Mouse (Mus musculus): ENCODE data around the gene Usp30. TPM values are rescaled to one million over a fixed set of nuclear protein-coding genes. Genes with fewer than 3 reads are reported as not detected.
A peak's percentile ranks its signal among the peaks of the same experiment; 100 is the strongest.

Gene Usp30
- total RNA-seq (2021): 10 to 100 TPM; 22.8 to 28.8 TPM
- long read RNA-seq, experiment 1, full-length matches to known transcripts: 8 of 19 reads
- long read RNA-seq, experiment 1, partial matches to known transcripts: 3 of 19 reads
- long read RNA-seq, experiment 1, other reads (novel, unspliced or antisense): 8 of 19 reads
- long read RNA-seq, experiment 2, full-length matches to known transcripts: 7 of 17 reads
- long read RNA-seq, experiment 2, partial matches to known transcripts: 2 of 17 reads
- long read RNA-seq, experiment 2, other reads (novel, unspliced or antisense): 8 of 17 reads

DNA sequence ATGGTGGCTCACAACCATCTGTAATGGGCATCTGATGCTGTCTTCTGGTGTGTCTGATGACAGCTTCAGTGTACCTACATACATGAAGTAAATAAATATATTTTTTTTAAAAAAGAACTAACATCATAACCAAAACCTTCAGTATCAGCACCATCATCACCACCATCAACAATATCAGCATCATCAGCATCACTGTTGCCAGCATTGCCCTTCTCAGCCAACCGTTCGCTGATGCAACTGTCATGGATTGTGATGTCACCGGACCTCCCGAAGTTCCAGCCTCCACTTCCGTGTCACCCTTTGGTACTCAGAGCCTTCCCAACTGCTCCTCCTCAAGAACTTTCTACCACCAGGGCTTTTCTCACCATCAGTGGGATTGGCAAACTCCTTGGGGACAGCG, at the start of gene Usp30:
Usp30 (plus strand) TSS at position 301 of the 400 bp plus-strand sequence.
- DNase-seq: no peak

DNA sequence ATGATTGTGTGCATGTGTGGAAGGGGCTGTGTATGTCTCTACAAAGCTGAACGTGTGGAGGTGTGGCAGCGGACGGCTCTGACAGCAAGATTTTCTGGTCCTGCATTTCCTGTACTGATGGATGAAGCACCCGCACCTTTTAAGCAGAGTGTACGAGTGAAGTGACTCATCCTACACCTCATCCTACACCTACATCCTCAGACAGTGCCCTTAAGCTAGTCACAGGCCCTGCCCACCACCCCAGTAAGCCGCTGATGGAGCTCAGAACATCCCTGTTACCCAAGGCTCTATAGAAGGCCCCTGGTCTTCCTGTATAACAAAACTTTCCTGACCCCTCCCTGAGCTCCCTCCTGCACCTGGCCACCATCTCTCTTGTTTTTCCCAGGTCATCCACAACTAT, 40.9 kb upstream of the Usp30 start:
- no peak for DNase-seq

DNA sequence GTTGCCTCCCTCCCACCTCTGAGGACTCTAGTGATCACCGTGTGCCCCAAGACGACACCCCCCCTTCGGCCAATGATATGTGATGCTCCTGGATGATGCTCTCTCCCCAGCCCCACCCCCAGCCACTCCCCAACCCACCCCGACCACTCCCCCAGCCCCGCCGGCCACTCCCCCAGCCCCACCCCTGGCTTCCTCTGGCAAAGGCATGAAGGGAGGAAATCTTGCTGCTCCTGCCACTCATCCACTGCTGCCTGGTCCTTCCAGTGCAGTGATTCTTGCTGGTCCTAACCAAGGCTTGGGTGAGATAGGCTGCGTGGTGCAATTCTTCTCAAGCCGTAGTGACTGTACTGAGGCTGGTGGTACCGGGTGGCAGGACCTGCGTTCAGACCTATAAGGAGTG, 40.4 kb upstream of the Usp30 start:
- no peak for DNase-seq

DNA sequence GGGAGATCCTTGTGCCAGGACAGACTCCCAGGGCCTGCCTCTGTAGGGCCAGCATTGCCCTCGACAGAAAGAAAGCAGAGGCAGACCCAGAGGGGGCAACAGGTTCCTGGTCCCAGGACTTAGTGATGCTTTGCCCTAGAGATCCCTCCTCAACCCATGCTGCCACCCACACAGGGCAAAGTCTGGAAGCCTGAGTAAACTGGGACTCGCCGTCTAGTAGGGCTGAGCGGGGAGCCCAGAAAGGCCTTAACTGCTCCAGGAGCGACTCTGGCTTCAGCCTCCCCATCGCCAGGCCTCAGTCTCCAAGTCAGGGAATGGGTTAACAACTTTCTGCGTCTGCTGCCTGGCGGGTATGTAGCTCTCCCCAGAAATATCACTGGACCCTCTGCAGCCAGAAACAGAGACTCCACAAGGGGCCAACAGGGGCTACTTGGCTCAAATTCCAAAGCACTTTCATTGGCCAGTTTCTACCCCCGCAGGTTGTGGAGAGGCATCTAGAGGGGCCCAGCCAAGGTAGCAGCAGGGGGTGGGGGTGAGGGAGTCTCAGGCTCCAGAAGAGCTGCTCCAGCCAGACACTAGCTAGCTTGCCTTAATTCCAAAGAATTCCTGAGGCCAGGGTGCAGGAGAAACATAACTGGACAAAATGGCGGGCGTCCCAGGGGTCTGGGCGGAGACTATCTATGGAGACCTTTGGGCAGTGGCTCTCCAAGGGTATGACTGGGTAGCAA, 37.9 kb upstream of the Usp30 start:
- DNase-seq: no peak

DNA sequence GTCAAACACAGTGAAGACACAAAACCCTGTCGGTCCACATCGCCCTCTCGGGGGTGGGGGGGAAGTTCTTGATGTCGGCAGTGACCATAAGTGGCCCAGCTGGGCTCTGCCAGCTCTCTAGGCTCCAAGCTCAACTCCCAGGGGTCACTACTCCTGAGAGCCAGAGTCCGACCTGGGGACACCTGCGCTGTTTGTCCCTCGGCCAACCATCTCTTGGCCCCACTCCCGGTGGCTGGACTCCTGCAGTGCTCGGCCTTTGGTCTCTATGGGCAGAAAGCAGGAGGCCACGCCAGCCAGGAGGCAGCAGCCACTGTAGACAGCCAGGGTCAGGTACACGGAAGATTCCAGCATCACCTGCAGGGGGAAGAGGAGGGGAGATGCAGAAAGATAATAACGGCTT, 37.1 kb upstream of the Usp30 start:
- peak; percentile 28 for DNase-seq

DNA sequence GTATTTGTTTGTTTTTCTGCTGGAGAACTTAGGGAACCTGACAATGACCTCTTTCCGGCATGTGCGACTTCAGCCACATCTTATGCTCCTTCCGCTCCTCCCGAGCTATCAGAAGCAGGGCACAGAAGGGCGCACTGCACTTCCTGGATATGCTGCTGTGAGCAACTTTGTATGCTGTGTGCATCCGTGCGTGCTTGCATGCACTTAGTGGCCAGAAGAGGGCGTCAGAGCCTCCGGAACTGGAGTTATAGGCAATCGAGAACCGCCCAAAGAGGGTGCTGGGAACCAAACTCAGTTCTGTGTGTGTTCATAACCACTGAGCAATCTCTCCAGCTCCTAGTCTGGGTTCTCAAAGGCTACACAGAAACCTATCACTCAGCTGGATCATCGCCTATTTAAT, 34.6 kb upstream of the Usp30 start:
- no peak for DNase-seq

DNA sequence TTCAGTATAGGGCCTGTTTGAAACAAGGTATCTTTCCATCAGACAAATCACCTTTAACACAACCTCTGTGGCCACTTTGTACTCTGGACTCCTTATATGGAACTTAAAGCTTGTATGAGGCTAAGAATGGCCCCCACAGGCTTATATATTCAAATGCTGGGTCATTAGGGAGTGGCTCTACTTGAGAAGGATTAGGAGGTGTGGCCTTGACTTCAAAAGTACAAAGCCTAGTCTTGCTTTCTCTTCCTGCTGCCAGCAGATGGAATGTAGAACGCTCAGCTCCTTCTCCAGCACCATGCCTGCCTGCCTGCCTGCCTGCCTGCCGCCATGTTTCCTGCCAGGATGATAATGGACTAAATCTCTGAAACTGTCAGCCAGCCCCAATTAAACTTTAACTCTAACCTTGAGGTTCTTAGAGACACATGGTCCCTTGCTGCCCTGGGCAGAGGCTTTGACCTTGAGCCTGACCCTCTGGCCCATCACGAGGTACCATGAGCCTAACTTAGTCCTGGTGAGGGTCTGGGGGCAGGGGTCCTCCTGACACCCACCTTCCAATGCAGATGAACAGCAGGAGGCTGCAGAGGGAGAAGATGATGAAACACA, 33.0 kb upstream of the Usp30 start:
- no peak for DNase-seq

DNA sequence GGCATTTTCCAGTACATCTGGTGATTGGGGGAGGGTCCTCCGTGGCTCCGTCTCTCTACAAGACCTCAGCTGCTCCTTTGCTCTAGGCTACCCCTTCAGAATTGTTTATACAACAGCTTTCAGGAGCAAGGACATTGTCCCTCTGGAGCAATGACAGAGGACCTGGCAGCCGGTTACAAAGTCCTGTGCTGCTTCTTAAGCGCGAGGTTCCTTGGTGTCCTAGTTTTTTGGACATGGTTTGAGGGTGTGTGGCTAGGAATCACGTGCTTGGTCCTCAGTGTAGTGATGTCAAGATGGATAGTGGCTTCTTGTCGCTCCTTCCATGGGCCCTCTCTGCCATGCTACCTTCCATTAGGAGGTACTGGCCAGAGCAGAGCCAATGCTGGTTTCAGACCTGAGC, 30.9 kb upstream of the Usp30 start:
- no peak for DNase-seq

DNA sequence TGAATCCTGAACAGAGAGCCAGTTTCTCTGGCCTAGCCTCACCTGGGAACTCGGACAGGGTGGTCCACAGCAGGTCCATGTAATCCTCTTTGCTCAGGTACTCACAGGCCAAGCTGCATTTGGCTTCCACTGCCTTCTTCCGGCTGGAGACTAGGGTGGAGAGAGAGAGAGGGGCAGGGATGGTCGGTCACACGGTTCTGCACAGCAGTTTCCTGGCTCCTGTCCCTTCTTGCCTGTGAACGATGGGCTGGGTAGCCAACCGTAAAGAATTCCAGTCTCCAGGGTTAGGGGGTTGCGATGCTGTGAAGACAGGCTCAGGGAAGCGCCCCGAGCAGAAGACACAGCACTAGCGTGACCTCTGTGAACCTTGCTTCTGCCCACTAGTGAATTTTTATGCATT, 30.1 kb upstream of the Usp30 start:
- no peak for DNase-seq

DNA sequence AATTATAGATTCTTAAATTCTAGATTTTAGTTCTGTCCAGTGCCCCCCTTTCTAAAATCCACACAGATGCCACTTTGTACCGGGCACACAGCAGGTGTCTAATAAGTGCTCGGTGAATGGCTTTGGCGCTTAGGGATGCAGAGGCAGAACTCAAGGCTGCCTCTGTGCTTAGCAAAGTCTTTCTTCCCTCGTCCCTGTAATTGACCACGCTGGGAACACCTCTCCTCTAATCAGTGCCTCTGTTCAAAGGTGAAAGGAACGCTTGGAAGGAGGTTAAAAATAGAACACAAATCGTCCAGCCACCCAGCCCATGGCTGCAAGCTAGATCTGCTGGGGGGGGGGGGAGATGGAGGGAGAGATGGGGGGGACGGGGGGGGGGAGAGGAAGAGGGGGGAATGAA, 24.8 kb upstream of the Usp30 start:
- DNase-seq: no peak

DNA sequence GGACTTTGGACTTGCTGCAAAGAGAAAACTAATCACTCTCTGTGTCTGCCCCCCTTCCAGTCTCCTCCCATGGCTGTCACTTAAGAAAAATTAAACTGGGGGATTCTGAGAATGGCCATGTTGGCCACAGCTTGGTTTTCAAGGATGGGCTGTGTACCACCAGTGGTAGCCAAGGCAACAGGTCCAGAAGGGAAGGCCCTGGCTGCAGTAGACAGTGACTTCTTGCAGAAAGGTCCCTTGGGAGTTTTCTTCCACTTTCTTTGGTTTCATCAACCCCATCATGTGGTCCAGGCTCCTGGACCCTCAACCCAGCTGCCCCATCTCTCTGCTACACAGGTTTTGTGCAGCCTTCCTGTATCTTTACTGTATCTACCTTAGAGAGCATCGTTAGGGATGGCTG, 24.4 kb upstream of the Usp30 start:
- DNase-seq: no peak

DNA sequence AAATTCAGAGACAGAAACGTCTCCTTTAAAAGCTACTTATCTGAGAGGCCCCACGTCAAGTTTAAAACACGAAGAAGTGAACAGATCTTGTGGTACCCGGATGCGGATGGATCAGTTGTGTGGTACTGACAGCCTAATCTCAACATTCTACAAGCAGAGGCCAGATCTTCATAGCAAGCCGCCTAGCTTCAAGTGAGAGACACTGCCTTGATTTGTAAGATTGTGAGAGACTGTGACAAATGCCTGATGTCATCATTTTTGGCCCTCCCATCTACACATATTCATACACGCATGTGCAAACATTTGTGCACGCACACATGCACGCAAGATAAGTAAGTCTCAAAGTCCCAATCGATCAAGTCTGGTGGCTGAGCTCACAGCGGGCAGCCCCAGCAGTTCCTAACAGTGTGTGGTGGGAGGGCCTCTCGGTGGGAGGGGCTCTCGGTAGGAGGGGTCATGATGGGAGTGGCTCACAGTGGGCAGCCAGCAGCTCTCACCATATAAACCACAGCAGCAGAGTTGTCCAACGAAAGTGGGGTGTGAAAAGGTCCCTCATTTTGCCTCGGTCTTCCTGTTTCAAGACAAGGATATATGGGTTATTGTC, 23.8 kb upstream of the Usp30 start:
- DNase-seq: peak; percentile 56

DNA sequence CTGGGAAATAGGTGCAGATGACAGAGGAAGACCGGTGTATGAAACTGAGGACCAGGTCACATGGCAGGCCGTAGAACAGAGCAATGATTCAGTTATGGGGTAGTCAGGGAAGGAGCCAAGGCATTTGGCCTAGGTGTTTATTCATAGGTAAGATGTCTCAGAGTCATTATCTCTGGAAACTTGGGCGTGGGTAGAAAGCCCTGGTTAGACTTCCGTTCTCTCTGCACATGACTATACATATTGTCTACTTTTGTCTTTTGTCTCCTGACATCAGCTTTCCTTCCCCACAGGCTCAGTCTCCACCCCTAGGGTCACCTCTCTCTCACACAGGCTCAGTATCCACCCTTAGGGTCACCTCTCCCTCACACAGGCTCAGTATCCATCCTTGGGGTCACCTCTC, 21.5 kb upstream of the Usp30 start:
- no peak for DNase-seq

DNA sequence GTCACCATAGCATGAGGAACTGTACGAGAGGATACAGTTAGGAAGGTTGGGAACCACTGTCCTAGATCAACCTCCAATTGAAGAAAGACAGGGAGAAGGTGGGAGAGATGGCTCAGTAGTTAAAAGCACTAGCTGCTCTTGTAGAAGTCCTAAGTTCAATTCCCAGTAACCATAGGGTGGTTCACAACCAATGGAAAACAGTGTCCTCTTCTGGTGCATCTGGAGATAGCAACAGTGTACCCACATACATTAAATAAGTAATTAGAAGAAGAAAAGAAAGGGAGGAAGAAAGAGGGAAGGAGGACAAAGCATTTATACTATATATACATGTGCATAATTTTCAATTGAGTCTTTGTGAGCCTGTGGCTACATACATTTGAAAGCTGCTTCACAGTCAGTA, 20.1 kb upstream of the Usp30 start:
- no peak for DNase-seq

DNA sequence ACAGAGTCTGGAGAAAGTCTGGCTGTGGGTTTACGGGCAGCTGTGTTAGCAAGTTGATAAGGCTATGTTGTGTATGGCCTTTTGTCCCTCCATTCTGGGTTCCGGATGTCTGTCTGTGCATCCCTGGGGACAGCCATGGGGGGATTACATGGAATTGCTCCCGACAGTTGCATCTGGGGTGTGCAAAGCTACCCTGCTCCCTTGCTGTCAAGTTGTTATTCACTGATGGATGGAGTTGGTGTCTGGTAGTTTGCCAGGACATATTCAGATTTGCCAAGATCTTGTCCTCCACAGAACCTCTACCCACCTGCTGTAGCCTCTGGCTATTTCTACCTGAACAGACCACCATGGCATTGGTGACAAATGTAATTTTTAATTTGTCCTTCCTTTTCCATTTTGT, 19.1 kb upstream of the Usp30 start:
- DNase-seq: no peak

DNA sequence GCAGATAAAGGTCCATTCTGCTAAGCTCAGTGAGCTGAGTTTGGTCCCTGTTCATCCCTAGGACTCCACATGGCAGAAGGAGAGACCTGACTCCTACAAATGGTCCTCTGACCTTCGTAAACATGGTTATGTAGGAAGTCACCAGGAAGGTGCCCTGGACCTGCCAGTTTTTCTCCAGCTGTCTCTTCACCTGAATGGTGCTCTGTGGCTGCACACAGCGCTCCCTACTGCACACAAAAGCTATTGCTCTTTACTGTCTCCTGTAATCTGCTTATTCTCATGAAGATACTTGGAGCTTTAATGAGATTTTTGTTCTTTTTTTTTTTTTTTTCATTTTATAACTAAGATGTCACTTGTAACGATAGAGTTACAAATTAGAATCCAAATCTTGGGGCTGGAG, 18.7 kb upstream of the Usp30 start:
- no peak for DNase-seq

DNA sequence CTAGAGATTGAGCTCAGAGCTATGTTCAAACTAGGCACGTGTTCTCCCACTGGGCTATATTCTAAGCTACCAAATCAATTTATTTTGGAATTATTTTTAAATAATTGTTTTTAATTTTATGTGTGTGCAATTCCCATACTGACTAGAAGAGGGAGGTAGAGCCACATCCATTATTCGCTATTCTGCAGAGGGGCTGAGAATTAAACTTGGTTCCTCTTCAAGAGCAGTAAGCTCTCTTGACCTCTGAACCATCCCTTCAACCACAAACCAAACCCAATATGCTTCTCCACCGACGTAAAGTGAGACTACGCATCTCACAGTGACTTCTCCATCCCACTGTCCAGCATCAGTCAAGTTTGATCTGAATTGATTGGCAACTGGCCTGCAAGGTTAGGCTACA, 18.1 kb upstream of the Usp30 start:
- DNase-seq: no peak

DNA sequence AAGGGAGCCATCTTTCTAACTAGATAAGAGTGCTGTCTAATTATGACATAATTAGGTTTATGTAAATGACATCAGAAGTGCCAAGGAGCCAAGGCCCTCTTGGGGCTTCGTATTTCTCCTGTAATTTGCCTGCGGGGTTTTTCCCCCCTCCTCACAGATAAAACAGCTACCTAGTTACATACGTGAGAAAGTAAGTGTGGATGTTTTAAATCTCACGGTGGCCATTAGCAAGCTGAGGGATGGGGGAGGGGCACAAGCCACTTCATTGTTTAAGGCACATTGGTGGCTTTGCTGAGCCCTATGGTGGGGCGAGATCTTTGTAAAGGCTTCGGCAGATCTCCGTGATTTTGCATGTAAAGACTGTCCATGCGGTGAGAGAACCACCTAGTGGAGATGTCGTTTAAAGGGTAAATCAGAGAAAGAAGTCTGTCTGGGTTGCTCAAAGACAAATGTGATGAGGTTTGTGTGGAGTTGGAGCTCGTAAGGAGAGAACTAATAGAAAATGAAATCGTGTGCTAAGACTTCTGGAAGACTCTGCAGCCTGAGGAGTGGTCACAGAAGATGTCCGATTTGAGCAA, 16.4 kb upstream of the Usp30 start:
- DNase-seq: no peak

DNA sequence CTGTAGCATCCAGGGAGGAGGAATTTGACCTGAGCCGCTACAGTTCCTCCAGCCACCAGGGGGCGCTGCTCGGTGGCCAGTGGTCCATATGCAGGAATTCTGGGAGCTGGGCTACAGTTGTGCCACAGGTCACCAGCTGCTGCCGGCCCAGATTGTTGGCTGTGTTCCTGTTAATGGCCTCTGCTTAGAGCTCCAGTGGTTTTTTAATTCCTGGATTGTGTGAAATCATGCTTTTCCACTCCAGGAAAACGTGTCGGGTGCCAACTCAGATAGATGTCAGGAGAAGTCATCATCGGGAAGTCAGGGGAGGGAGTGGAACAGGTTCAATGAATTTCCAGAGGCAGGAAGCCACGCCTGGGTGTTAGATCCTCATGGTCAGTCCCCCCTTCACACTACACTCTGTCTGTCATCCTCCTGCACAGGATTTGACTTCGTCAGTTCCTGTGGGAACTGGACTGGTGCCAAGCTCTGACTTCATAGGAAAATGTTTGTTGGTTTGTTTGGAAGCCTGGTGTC, 13.0 kb upstream of the Usp30 start:
- DNase-seq: peak; percentile 87

DNA sequence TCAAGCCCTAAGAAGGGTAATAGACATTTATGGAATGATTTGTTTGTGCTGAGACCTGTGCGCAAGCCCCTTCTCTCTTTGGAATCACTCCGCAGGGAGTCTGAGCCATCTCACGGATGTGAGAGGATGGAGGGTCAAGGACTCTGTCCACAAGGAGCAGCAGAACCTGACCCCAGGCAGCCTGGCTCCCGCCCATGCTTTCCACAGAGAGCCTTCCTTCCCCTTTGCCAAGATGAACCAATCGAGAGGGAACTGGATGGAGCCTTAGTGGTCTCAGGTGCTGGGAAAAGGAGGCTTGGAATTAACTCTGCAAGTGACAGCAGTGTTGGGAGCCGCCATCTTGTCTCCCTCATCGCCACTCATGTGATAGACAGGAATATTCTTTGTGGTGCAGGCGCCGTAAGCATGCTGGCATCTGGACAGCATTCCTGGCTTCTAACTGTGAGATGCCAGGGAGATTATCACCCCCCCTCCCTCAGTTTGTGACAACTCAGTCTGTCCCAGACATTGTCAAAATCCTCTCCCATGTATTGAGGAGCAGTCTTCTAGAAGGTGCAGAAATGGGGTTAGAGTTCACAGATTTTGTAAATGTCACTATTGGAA, 8.0 kb upstream of the Usp30 start:
- no peak for DNase-seq

DNA sequence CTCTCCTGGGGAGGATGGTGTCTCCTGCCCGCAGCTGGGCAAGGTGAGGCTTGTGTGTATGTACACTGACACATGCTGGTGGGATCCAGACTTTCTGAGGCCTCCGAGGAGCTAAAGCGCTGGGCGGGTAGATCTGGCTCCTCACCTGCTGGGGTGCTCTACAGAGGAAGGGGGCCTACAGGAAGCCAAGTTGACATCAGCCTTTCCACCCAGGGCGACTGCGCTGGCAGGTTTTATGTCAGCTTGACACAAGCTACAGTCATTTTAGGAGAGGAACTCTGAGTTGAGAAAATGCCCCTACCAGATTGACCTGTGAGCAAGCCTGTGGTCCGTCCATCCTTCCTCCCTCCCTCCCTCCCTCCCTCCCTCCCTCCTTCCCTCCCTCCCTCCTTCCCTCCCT, 3.6 kb upstream of the Usp30 start:
- no peak for DNase-seq

DNA sequence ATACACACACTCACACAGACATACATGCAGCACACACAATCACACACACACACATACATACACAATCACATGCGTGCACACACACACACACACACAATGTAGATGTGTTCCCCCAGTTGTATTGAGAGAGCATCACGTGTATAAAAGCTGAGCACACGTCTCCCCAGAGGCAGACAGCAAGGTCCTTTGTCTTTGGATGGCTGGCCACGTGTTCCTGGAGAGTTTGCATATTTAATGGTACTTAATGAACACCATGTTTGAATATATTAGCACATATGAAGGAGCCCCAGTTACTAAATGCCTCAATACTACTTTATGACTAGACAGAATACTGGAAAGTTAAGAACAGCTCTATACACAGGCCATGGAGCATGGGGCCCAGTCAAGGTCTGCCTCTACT, 1.3 kb upstream of the Usp30 start:
- no peak for DNase-seq

Measured in adrenal gland, postnatal 10 days (tissue).